Mouse (Mus musculus): ENCODE data around the gene Tas2r126. TPM values are rescaled to one million over a fixed set of nuclear protein-coding genes. Genes with fewer than 3 reads are reported as not detected.
A peak's percentile ranks its signal among the peaks of the same experiment; 100 is the strongest.
"Not testable (repeated sequence)": the region's sequence is repeated elsewhere in the genome, so short reads cannot be mapped to it uniquely, and the experiment has no call there.

The Tas2r126 gene
- polyA plus RNA-seq, 1 experiment from 2014 or later: not detected

DNA sequence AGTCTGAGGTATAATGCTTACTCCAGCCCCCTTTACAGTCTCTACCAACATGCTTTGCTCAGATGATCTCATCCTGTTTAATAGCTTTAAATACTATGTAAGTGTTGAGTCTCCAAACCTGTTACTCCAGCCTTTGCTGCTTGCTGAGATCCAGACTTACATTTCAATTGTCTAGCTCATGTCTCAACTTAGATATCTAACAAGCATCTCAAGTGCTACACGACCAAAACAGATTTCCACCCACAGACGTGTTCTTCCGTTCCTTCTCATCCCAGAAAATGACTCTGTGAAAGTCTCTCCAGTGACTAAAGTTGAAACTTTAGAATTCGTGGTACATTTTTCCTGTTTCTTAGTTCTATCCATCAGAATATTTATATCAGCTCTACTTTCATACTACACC lies 8.0 kb upstream of the Tas2r126 start:
- H3K4me2 ChIP-seq: no peak overlapping the region
- H3K9me3 ChIP-seq: no peaks in the 10 kb centered on the region
- H3K27me3 ChIP-seq: no peaks in the 10 kb centered on the region
- H3K27ac ChIP-seq: no peak overlapping the region
- H3K36me3 ChIP-seq: no peaks in the 10 kb centered on the region
- 73% methylated on average over 4 of the region's 4 CpGs for WGBS
- H3K4me1 ChIP-seq: no peaks in the 10 kb centered on the region
- H3K9ac ChIP-seq: no peak overlapping the region
- H3K4me3 ChIP-seq: no peak overlapping the region
- no peak for ATAC-seq (ENCODE audit: borderline replicate concordance, extremely low read depth, low FRiP score, low TSS enrichment)

DNA sequence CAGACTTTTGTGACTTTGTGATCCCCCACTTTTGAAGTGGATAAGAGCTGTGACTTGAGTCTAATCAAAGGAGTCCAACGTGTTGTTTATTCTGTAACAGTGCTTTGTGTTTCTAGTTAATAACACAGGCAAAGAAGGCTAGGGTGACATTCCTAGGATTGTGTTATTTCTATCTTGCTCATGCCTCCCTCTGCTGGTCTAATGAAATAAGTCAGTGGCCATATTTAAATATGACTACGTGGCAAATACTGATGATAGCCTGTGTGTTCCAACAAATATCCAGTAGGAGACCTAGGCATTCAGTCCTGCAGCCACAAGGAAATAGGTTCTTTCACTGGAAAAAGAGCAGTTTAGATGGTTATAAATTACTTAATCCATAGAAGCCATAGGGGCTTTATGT lies 781 bp upstream of the Tas2r126 start:
- H3K4me2 ChIP-seq: no peak overlapping the region
- no peaks in the 10 kb centered on the region for H3K4me1 ChIP-seq
- H3K36me3 ChIP-seq: no peaks in the 10 kb centered on the region
- no peak overlapping the region for H3K9ac ChIP-seq
- no peaks in the 10 kb centered on the region for H3K9me3 ChIP-seq
- no peaks in the 10 kb centered on the region for H3K27me3 ChIP-seq
- H3K4me3 ChIP-seq: no peak overlapping the region
- no peak for ATAC-seq (ENCODE audit: borderline replicate concordance, extremely low read depth, low FRiP score, low TSS enrichment)
- 38% methylated on average over 2 of the region's 2 CpGs for WGBS
- H3K27ac ChIP-seq: no peak overlapping the region

GRCm38 (mm10) chr6:42435490-42435889 lies 1.2 kb downstream of the Tas2r126 start:
- H3K4me2 ChIP-seq: no peak overlapping the region
- H3K36me3 ChIP-seq: no peaks in the 10 kb centered on the region
- H3K4me3 ChIP-seq: no peak overlapping the region
- no peak overlapping the region for H3K9ac ChIP-seq
- WGBS: 70% methylated on average over 2 of the region's 2 CpGs
- ATAC-seq (ENCODE audit: borderline replicate concordance, extremely low read depth, low FRiP score, low TSS enrichment): no peak
- no peaks in the 10 kb centered on the region for H3K27me3 ChIP-seq
- no peaks in the 10 kb centered on the region for H3K9me3 ChIP-seq
- no peak overlapping the region for H3K27ac ChIP-seq
- H3K4me1 ChIP-seq: no peaks in the 10 kb centered on the region

DNA sequence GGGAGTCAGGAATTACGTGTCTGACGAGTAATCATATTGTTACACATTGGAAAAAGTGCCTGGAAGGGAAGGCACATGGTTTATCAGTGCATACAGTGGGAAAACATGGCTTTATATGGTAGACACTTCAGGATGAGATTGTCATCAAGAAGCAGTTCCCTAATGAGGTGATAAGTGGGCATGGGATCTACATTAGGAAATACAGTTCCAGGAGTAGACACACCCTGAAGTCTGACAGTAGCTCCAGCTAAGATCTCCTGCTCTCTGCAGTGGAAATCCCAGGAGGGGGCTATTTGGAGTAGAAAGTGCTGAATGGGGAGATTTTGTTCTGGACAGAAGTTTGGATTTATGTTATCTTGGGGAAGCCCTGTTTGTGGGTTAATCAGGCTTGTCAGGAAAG lies 7.1 kb downstream of the Tas2r126 start:
- Histone ChIP-seq H3K27ac (no peak overlapping the region), H3K4me1 (no peaks in the 10 kb centered on the region), H3K9ac (no peak overlapping the region), H3K27me3 (no peaks in the 10 kb centered on the region), H3K4me2 (no peak overlapping the region), H3K36me3 (no peaks in the 10 kb centered on the region), H3K4me3 (no peak overlapping the region), H3K9me3 (no peaks in the 10 kb centered on the region)
- 54% methylated on average over 2 of the region's 2 CpGs for WGBS
- ATAC-seq (ENCODE audit: borderline replicate concordance, extremely low read depth, low FRiP score, low TSS enrichment): peak; percentile 23; the same call in 1 of the 2 replicates

DNA sequence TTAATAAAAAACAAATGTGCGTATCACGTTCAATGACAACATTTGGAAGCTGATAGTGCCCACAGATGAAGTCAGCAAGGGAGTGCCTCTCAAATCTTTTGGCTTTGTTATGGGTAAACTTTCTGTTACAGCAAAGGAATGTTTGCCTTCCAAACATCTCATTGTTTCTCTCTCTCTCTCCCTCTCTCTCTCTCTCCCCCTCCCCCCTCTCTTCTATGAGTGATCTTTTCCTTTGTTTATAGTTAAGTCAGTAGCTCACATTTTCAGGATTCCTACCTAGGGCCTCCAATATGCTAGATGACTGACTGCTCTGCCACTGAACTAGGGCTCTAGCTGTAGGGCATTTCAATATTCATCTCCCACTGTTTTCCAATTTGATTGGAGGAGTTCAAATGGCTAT lies 10.2 kb downstream of the Tas2r126 start:
- no peaks in the 10 kb centered on the region for H3K4me1 ChIP-seq
- no peak overlapping the region for H3K4me3 ChIP-seq
- ATAC-seq (ENCODE audit: borderline replicate concordance, extremely low read depth, low FRiP score, low TSS enrichment): no peak
- no peak overlapping the region for H3K4me2 ChIP-seq
- no peak overlapping the region for H3K27ac ChIP-seq
- H3K36me3 ChIP-seq: no peaks in the 10 kb centered on the region
- no peak overlapping the region for H3K9ac ChIP-seq
- no peaks in the 10 kb centered on the region for H3K27me3 ChIP-seq
- no peaks in the 10 kb centered on the region for H3K9me3 ChIP-seq
- 31% methylated on average over 2 of the region's 2 CpGs for WGBS

GRCm38 (mm10) chr6:42447381-42447780 lies 13.0 kb downstream of the Tas2r126 start:
- Histone ChIP-seq H3K9ac (no peak overlapping the region), H3K36me3 (no peaks in the 10 kb centered on the region), H3K4me2 (no peak overlapping the region), H3K4me3 (no peak overlapping the region), H3K4me1 (no peaks in the 10 kb centered on the region), H3K9me3 (no peaks in the 10 kb centered on the region), H3K27me3 (no peaks in the 10 kb centered on the region), H3K27ac (no peak overlapping the region)
- no peak for ATAC-seq (ENCODE audit: borderline replicate concordance, extremely low read depth, low FRiP score, low TSS enrichment)
- WGBS: 67% methylated on average over 2 of the region's 2 CpGs

DNA sequence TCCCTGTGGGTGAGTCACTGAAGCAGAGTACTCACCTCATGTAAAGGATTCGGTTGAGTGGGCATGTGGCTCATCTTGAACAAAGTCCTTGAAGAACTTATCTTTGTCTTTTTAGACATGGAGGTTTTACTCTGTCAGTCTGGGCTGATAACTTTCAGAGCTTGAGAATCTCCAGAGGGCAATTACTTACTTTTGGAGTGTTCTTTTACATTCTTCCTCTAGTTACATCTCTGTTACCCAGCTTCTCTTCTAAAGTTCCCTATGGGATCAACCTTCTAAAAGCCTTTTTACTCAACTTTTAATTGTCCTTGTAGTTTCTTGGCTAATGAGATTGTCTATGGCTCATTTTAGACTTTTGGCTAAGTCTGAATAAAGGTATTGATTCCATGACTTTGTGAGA lies 30.8 kb downstream of the Tas2r126 start, which contains the start of gene Olfr458:
Gene Olfr458, minus strand, starts transcription at position 101 of the 400 bp plus-strand sequence.
- no peak within 1 kb of the TSS for H3K9ac ChIP-seq
- H3K27ac ChIP-seq: no peak within 1 kb of the TSS
- no peak within 1 kb of the TSS for H3K4me3 ChIP-seq
- whole genome bisulfite sequencing: 60% methylated on average over 1 of the region's 1 CpGs
- ATAC-seq (ENCODE audit: borderline replicate concordance, extremely low read depth, low FRiP score, low TSS enrichment): no peak
- no peak within 1 kb of the TSS for H3K4me2 ChIP-seq
- no peaks in the 10 kb centered on the region for H3K27me3 ChIP-seq
- H3K4me1 ChIP-seq: no peaks in the 10 kb centered on the region
- H3K9me3 ChIP-seq: no peaks in the 10 kb centered on the region
- no peaks in the 10 kb centered on the region for H3K36me3 ChIP-seq

DNA sequence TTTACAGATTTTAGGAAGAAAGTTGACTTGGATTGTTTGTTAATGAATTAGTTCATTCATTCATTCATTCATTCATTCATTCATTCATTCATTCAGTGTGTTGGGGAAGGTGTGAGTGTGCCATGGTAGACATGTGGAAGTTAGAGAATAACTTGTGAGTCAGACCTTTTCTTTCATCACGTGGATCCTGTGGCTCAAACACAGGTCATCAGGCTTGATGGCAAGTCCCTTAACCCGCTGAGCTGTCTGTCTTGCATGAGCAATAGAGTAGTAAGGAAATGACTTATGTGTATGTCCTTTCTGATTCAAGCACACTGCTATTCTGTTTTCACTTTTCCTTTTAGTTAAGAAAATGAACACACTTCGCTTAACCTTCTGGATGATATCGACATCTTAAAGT lies 36.2 kb downstream of the Tas2r126 start:
- no peaks in the 10 kb centered on the region for H3K4me1 ChIP-seq
- ATAC-seq (ENCODE audit: borderline replicate concordance, extremely low read depth, low FRiP score, low TSS enrichment): no peak
- 87% methylated on average over 4 of the region's 4 CpGs for WGBS
- H3K4me3 ChIP-seq: no peak overlapping the region
- no peaks in the 10 kb centered on the region for H3K36me3 ChIP-seq
- H3K27me3 ChIP-seq: no peaks in the 10 kb centered on the region
- no peaks in the 10 kb centered on the region for H3K9me3 ChIP-seq
- H3K9ac ChIP-seq: no peak overlapping the region
- H3K27ac ChIP-seq: no peak overlapping the region
- no peak overlapping the region for H3K4me2 ChIP-seq

DNA sequence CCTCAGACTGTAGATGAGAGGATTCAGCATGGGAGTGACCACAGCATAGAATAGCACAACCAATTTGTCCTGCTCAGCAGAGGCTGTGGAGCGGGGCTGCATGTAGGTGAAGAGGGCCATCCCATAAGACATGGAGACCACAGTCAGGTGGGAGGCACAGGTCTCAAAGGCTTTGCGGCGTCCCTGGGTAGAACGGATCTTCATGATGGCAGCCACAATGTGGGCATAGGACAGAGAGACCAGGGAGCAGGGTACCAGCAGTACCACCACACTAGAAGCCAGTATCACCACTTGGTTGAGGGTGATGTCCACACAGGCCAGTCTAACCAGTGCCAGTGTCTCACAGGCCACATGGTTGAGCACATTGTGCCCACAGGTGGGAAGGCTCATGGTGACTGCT lies 37.0 kb downstream of the Tas2r126 start:
- not testable (repeated sequence) for ATAC-seq (ENCODE audit: borderline replicate concordance, extremely low read depth, low FRiP score, low TSS enrichment); H3K9ac ChIP-seq; H3K27ac ChIP-seq; H3K4me1 ChIP-seq; H3K9me3 ChIP-seq; H3K36me3 ChIP-seq; H3K4me3 ChIP-seq; H3K27me3 ChIP-seq; H3K4me2 ChIP-seq
- 97% methylated on average over 4 of the region's 4 CpGs for WGBS

- no peaks in the 10 kb centered on the region for H3K27me3 ChIP-seq
- H3K4me2 ChIP-seq: no peak within 1 kb of the TSS
- no peak within 1 kb of the TSS for H3K27ac ChIP-seq
- H3K36me3 ChIP-seq: no peaks in the 10 kb centered on the region
- no peak for ATAC-seq (ENCODE audit: borderline replicate concordance, extremely low read depth, low FRiP score, low TSS enrichment)
- H3K4me3 ChIP-seq: no peak within 1 kb of the TSS
- H3K9me3 ChIP-seq: no peaks in the 10 kb centered on the region
- 62% methylated on average over 1 of the region's 1 CpGs for WGBS
- H3K4me1 ChIP-seq: no peaks in the 10 kb centered on the region
- no peak within 1 kb of the TSS for H3K9ac ChIP-seq
Observed at GRCm38 (mm10) chr6:42476235-42476634, 41.9 kb downstream of the Tas2r126 start, which contains the start of gene Olfr457. Gene Olfr457 (minus strand): TSS chr6:42476335.

DNA sequence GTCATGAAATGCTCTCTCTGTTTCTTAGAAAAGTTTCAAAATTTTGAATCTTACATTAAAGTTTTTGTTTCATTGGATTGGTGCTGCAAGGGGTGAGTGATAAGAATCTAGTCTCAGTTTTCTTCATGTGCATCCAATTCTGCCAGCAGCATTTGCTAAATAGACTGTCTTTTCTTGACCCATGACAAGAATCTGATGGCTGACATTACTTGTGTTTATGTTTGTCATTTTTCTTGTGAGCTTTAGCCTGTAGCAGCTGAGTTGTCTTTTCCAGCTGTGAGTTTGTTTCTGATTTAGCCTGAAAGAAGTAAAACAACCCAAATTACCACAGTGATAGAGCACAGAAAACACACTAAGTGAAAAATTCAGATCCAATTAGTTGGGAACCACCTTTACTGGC lies 50.3 kb downstream of the Tas2r126 start:
- Histone ChIP-seq H3K4me1 (no peaks in the 10 kb centered on the region), H3K27me3 (no peaks in the 10 kb centered on the region), H3K4me3 (no peak overlapping the region), H3K27ac (no peak overlapping the region), H3K4me2 (no peak overlapping the region), H3K9me3 (no peaks in the 10 kb centered on the region), H3K36me3 (no peaks in the 10 kb centered on the region), H3K9ac (no peak overlapping the region)
- ATAC-seq (ENCODE audit: borderline replicate concordance, extremely low read depth, low FRiP score, low TSS enrichment): peak; percentile 65; the same call in 1 of the 2 replicates

Data from lung, embryonic 15.5 days (tissue).